Mouse (Mus musculus) megakaryocyte, embryonic 14.5 days (primary cell): ENCODE results near the gene Mymk. TPM values are rescaled to one million over a fixed set of nuclear protein-coding genes. Genes with fewer than 3 reads are reported as not detected.
A peak's percentile ranks its signal among the peaks of the same experiment; 100 is the strongest.

Source experiments
- H3K27me3 ChIP-seq: replicated peaks from 2 replicates; pipeline ENCODE3; 2012; ENCODE audit warnings: inconsistent platforms
- H3K36me3 ChIP-seq: replicated peaks from 2 replicates; pipeline ENCODE3; 2012; ENCODE audit warnings: low read length, inconsistent platforms, mixed read lengths
- H3K4me1 ChIP-seq: 2 replicates; pipeline ENCODE4 v1.6.1; 2012; ENCODE audit warnings: inconsistent platforms
- H3K4me3 ChIP-seq: replicated peaks from 2 replicates; pipeline ENCODE3; 2012; ENCODE audit warnings: moderate library complexity, mild to moderate bottlenecking, inconsistent platforms
- H3K9me3 ChIP-seq: 2 replicates; pipeline ENCODE4 v1.6.1; 2012; ENCODE audit warnings: inconsistent platforms
- FLI1 ChIP-seq: IDR thresholded peaks from 2 replicates; pipeline ENCODE4 v1.6.1; 2012; ENCODE audit warnings: low read length, inconsistent platforms, mixed read lengths
- GATA1 ChIP-seq: IDR thresholded peaks from 3 replicates; pipeline ENCODE4 v1.6.1; 2012; ENCODE audit warnings: mixed read lengths, low read length, inconsistent platforms, borderline replicate concordance
- polyA plus RNA-seq: library from polyadenylated mRNA; stranded (reverse); fragments of >175 nt; gene quantifications from 2 replicates; pipeline ENCODE4 v1.2.3, GENCODE M21; 2012; ENCODE audit warnings: low replicate concordance; ENCODE audit not compliant: insufficient read depth

Mymk gene
- polyA plus RNA-seq, 1 experiment = not detected

- Histone ChIP-seq H3K4me3 (no peak overlapping the region), H3K27me3 (peaks cover 68% of the 10 kb centered on the region), H3K9me3 (no peaks in the 10 kb centered on the region), H3K4me1 (peaks cover 8% of the 10 kb centered on the region; the same call in 1 of the 2 replicates), H3K36me3 (no peaks in the 10 kb centered on the region)
- TF ChIP-seq GATA1 = no peak
- no peak for TF ChIP-seq FLI1
Observed at GRCm38 (mm10) chr2:27044166-27044565, 27.8 kb downstream of the Mymk start.

- H3K27me3 ChIP-seq = peaks cover 67% of the 10 kb centered on the region
- H3K36me3 ChIP-seq = no peaks in the 10 kb centered on the region
- no peak overlapping the region for H3K4me3 ChIP-seq
- peaks cover 14% of the 10 kb centered on the region; the same call in 1 of the 2 replicates for H3K4me1 ChIP-seq
- H3K9me3 ChIP-seq = no peaks in the 10 kb centered on the region
- TF ChIP-seq GATA1 (no peak), FLI1 (no peak)
Observed at GRCm38 (mm10) chr2:27043461-27043860, 28.5 kb downstream of the Mymk start.

- no peaks in the 10 kb centered on the region for H3K36me3 ChIP-seq
- H3K9me3 ChIP-seq = no peaks in the 10 kb centered on the region
- H3K27me3 ChIP-seq = peaks cover 74% of the 10 kb centered on the region
- no peak overlapping the region for H3K4me3 ChIP-seq
- no peak for TF ChIP-seq GATA1
- no peak for TF ChIP-seq FLI1
- peaks cover 23% of the 10 kb centered on the region; the same call in 1 of the 2 replicates for H3K4me1 ChIP-seq
Observed at GRCm38 (mm10) chr2:27042131-27042844, 29.7 kb downstream of the Mymk start.

- peaks cover 54% of the 10 kb centered on the region for H3K27me3 ChIP-seq
- peaks cover 23% of the 10 kb centered on the region; the same call in 1 of the 2 replicates for H3K4me1 ChIP-seq
- no peak overlapping the region for H3K4me3 ChIP-seq
- no peaks in the 10 kb centered on the region for H3K9me3 ChIP-seq
- H3K36me3 ChIP-seq = no peaks in the 10 kb centered on the region
- no peak for TF ChIP-seq FLI1
- TF ChIP-seq GATA1 = no peak
Observed at GRCm38 (mm10) chr2:27039286-27039685, 32.7 kb downstream of the Mymk start.

GRCm38 (mm10) chr2:27038596-27038995 is 33.4 kb downstream of the Mymk start:
- Histone ChIP-seq H3K36me3 (no peaks in the 10 kb centered on the region), H3K9me3 (no peaks in the 10 kb centered on the region), H3K4me1 (peaks cover 23% of the 10 kb centered on the region; the same call in 1 of the 2 replicates), H3K27me3 (peaks cover 51% of the 10 kb centered on the region), H3K4me3 (no peak overlapping the region)
- TF ChIP-seq GATA1 (no peak), FLI1 (no peak)

GRCm38 (mm10) chr2:27037008-27037407 is 35.0 kb downstream of the Mymk start:
- Histone ChIP-seq H3K9me3 (no peaks in the 10 kb centered on the region), H3K27me3 (peaks cover 40% of the 10 kb centered on the region), H3K36me3 (no peaks in the 10 kb centered on the region), H3K4me3 (no peak overlapping the region), H3K4me1 (peaks cover 21% of the 10 kb centered on the region; the same call in 1 of the 2 replicates)
- TF ChIP-seq FLI1 (no peak), GATA1 (no peak)

DNA sequence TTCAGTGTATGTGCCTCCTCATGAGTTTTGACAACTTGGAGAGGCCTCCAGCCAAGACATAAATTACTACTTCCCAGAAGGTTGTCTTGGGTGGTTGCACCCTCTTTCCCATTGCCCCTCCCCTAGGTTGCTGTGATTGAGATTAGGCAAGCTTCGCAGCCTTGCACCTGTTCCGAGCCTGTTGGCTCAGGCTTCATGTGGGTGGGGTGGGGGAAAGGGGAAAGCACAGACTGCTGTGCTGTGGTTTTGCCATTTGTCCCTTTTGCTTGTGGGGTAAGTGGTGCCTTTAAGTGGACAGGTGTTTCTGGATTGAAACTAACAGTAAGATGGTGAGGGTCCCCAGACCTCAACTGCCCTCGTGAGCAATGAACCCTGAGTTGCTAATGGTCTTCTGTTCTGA is 36.0 kb downstream of the Mymk start:
- H3K9me3 ChIP-seq = no peaks in the 10 kb centered on the region
- no peak overlapping the region for H3K4me3 ChIP-seq
- peaks cover 22% of the 10 kb centered on the region; the same call in 1 of the 2 replicates for H3K4me1 ChIP-seq
- H3K27me3 ChIP-seq = peaks cover 32% of the 10 kb centered on the region
- H3K36me3 ChIP-seq = no peaks in the 10 kb centered on the region
- TF ChIP-seq FLI1 (no peak), GATA1 (no peak)

GRCm38 (mm10) chr2:27032361-27032760 is 39.6 kb downstream of the Mymk start:
- no peak overlapping the region for H3K4me3 ChIP-seq
- peaks cover 9% of the 10 kb centered on the region for H3K27me3 ChIP-seq
- H3K9me3 ChIP-seq = no peaks in the 10 kb centered on the region
- no peaks in the 10 kb centered on the region for H3K36me3 ChIP-seq
- no peak for TF ChIP-seq GATA1
- TF ChIP-seq FLI1 = no peak
- peaks cover 29% of the 10 kb centered on the region for H3K4me1 ChIP-seq

DNA sequence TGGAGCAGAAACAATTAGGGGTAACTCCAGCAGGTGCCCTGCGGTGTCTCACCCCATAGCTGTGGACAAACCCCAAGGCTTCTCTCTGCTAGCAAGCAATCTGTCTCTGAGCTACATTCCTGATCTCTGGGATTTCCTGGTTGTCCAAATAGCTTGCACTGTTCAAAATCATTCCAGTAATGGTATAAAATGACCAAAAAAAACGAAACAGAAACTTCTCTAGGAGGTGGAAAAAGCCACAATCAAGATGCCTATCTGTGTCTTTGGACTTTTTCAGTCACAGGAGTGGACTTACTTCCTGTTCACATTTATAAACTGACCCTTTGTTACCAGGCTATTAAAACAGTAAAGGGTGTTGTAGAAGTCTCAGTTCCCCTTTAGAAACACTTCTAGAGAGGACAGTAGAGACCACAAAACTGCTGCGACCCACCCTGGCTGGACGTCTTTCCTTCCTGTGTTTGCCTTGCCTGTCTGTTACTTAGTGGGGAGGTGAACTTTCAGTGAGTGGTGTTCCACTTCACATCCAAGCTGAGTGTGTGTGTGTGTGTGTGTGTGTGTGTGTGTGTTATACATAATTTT is 43.5 kb downstream of the Mymk start:
- Histone ChIP-seq H3K4me3 (peak overlapping the region; percentile 89), H3K27me3 (peaks cover 12% of the 10 kb centered on the region)
- no peak for TF ChIP-seq GATA1
- TF ChIP-seq FLI1 = no peak

DNA sequence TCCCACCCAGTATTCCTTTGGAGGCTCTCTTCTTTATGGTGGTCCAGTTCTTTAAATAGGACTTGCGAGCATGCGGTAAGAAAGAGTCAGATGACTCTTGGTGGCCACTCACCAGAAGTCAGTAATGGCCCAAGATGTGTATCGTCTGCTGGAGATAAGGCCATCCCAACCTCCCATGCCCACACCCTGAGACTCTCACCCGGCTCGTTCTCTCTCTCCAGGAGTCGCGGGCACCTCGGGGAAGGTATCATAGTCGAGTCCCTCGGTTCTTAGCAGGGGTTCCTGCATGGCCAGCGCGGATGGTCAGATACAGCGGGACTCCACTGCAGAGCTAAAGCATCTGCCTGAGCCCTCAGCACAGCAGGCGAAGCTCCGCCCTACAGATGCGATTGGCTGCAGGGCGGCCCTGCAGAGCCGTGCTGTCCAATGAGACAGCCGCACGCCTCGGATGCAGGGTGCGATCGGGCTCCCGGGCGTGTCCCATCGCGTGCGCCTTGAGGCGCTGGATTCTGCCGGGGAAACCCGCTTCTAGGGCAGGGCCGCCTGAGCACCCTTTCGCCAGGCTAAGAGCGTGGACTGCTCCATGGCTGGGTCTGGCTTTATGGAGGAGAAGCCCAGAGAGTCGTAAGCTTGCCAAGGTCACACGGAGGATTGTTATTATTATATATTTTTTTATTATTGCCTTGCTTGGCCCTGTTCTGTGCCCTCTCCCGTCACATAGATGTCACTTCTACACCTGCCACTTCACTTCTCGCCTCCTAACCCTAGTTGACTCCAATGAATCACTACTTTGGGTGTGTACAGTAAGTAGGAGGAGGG is 44.2 kb downstream of the Mymk start, which contains the start of gene Slc2a6:
Gene Slc2a6 (minus strand): TSS at position 381 of the 819 bp plus-strand sequence.
- Histone ChIP-seq H3K9me3 (no peaks in the 10 kb centered on the region), H3K27me3 (peaks cover 13% of the 10 kb centered on the region), H3K4me1 (peaks cover 63% of the 10 kb centered on the region), H3K36me3 (peaks cover 16% of the 10 kb centered on the region), H3K4me3 (peak within 1 kb of the TSS; percentile 89)
- no peak for TF ChIP-seq FLI1
- TF ChIP-seq GATA1 = no peak

More for the DNA sequence above, 43.5 kb downstream of the Mymk start:
- Histone ChIP-seq H3K9me3 (no peaks in the 10 kb centered on the region), H3K36me3 (peaks cover 11% of the 10 kb centered on the region), H3K4me1 (peaks cover 60% of the 10 kb centered on the region)
